Mouse (Mus musculus): ENCODE measurements around the gene Cyfip2.

GRCm38 (mm10) chr11:46244731-46245604 lies 67.7 kb downstream of the Cyfip2 start:
- TF ChIP-seq CTCF (IDR thresholded peaks at IDR 0.05; ENCODE audit: control insufficient read depth, insufficient read depth, insufficient read length) (no peak), MYOG (IDR thresholded peaks at IDR 0.05; ENCODE audit: control insufficient read depth, extremely low read depth, insufficient read length) (no peak), MYOD1 (IDR thresholded peaks at IDR 0.05; ENCODE audit: control insufficient read depth, insufficient read length, low read depth) (no peak), USF1 (IDR thresholded peaks at IDR 0.05; ENCODE audit: low read depth) (no peak), CEBPB (IDR thresholded peaks at IDR 0.05; ENCODE audit: low read depth) (no peak)

Data from C2C12 (cell line).